Mouse (Mus musculus): Measurements from ENCODE around the gene Gm10945.

Gm10945 gene

GRCm38 (mm10) chr10:6761287-6761811 lies at the start of gene Gm10945:
Gene Gm10945 (minus strand): TSS chr10:6761761.
- DNase-seq (ENCODE audit: low spot score): no peak

GRCm38 (mm10) chr10:6790226-6790625 lies 28.7 kb upstream of the Gm10945 start:
- no peak for DNase-seq (ENCODE audit: low spot score)

GRCm38 (mm10) chr10:6788517-6789237 lies 27.1 kb upstream of the Gm10945 start:
- peak; percentile 31 for DNase-seq (ENCODE audit: low spot score)

DNA sequence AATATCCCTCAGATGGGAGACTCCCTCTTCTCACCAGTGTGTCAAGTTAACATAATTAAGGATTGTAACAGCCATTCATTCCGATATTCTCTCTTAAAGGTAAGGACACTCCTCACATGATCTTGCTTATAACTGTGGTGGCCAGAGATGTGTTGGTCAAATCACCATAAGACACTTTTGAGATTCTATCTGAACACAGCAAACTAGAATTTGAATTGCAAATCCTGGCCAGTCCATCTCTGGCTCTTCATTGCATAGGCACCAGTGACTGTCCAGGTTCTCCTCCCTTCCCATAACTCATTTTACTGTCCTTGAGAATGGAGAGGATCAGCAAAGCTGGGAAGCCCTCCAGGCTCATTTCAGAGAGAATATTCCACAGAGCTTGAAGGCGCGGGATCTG lies 3.4 kb downstream of the Gm10945 start, which contains the start of gene Oprm1:
TSS of gene Oprm1 (plus strand) at position 301 of the 400 bp plus-strand sequence.
- DNase-seq (ENCODE audit: low spot score): no peak

- DNase-seq (ENCODE audit: low spot score): no peak
Observed at GRCm38 (mm10) chr10:6753375-6753774, 8.2 kb downstream of the Gm10945 start.

DNA sequence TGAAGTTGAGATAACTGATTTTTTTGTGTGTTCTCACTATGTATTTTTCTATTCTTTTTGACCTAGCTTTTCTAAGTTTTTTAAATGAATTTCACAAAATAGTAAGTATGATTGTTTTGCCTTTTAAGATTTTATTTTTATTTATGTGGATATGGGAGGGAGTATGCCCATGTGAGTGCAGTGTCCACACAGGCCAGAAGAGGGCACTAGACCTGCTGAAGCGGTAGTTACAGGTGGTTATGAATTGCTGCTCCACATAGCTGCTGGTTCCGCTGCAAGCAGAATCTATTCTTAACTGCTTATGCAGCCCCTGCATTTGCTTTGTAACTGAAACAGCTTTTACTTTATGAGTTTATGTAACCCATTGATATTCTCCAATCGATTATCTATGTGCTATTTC lies 33.1 kb downstream of the Gm10945 start:
- no peak for DNase-seq (ENCODE audit: low spot score)

- DNase-seq (ENCODE audit: low spot score): no peak
Observed at GRCm38 (mm10) chr10:6723765-6724164, 37.8 kb downstream of the Gm10945 start.

- DNase-seq (ENCODE audit: low spot score): no peak
Observed at GRCm38 (mm10) chr10:6717181-6717948, 44.2 kb downstream of the Gm10945 start.

DNA sequence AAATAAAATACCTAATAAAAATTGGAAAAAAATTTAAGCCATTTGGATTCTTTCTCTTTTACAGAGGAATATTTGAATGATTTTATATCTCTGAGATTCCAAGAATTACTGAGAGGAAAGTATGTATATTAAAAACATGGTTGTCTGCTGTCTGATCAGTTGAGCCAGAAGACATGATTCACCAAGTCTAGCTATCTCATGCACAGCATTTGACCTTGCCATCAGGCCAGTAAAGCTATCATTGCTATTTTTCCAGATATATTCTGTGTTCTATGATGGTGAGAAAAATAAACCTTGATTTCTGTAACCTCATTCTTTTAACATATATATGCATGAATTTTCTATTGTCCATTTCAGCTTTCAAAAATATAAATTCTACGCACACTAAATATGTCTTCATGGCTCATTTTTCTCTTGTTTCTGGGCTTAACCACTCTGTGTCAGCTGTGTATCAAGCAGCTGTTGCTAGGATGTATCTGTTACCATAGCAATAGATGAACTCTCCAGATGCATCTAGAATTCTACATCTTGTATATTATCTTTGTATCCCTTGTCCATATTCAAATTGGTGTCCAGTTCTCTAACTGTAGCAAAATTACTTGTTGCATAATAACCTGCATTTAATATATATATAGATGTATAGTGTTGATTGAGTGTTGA lies 56.2 kb downstream of the Gm10945 start:
- DNase-seq (ENCODE audit: low spot score): no peak

- DNase-seq (ENCODE audit: low spot score): peak; percentile 19
Observed at GRCm38 (mm10) chr10:6694218-6694850, 67.2 kb downstream of the Gm10945 start.

Data from ovary, postnatal 10 days (tissue).